Mouse (Mus musculus) heart, embryonic 14.5 days (tissue): Measurements from ENCODE around the gene Irs2. TPM values are rescaled to one million over a fixed set of nuclear protein-coding genes. Genes with fewer than 3 reads are reported as not detected.

Experiments used
- ATAC-seq: fragments of 200-750 bp; cut with Nextera tagmentation; 2 replicates; pipeline ENCODE4 v1.8.0; 2017; ENCODE audit warnings: low read depth, moderate TSS enrichment; ENCODE audit not compliant: insufficient number of reproducible peaks, insufficient read depth, low FRiP score
- H3K27ac ChIP-seq, 2 experiments: fragments of 200-500 bp in 1 of 2; fragments of 300-500 bp in 1 of 2; sonication (generic) in 1 of 2; replicated peaks in 1 of 2; 2 replicates each; pipeline ENCODE4 v1.5.1; 2012 to 2014; ENCODE audit warnings: low read depth in 2 of 2, low read length in 2 of 2, control low read depth in 1 of 2, mild to moderate bottlenecking in 1 of 2, mixed read lengths in 1 of 2; ENCODE audit not compliant: control insufficient read depth in 1 of 2, insufficient read depth in 1 of 2
- H3K27me3 ChIP-seq: fragments of 300-500 bp; sonication (generic); 2 replicates; pipeline ENCODE4 v1.6.1; 2014; ENCODE audit warnings: mild to moderate bottlenecking, low read length, control low read depth; ENCODE audit not compliant: control insufficient read depth, insufficient read depth
- H3K36me3 ChIP-seq: fragments of 300-500 bp; sonication (generic); 2 replicates; pipeline ENCODE4 v1.6.1; 2014; ENCODE audit warnings: mild to moderate bottlenecking, control low read depth, low read length, mixed read lengths; ENCODE audit not compliant: control insufficient read depth, insufficient read depth
- H3K4me1 ChIP-seq, 2 experiments: fragments of 200-500 bp in 1 of 2; fragments of 300-500 bp in 1 of 2; sonication (generic) in 1 of 2; 2 replicates each; pipeline ENCODE4 v1.6.1; 2012 to 2014; ENCODE audit warnings: low read length in 2 of 2, control low read depth in 1 of 2, mixed read lengths in 1 of 2; ENCODE audit not compliant: control insufficient read depth in 2 of 2, insufficient read depth in 2 of 2
- H3K4me2 ChIP-seq: fragments of 300-500 bp; sonication (generic); 2 replicates; pipeline ENCODE4 v1.6.1; 2014; ENCODE audit warnings: mild to moderate bottlenecking, low read length
- H3K4me3 ChIP-seq, 2 experiments: fragments of 200-500 bp in 1 of 2; fragments of 300-500 bp in 1 of 2; sonication (generic) in 1 of 2; 2 replicates each; pipeline ENCODE4 v1.5.1; 2012 to 2014; ENCODE audit warnings: low read length in 2 of 2, mild to moderate bottlenecking in 2 of 2, control low read depth in 1 of 2, low read depth in 1 of 2, moderate library complexity in 1 of 2; ENCODE audit not compliant: control insufficient read depth in 1 of 2, insufficient read depth in 1 of 2
- H3K9ac ChIP-seq: fragments of 300-500 bp; sonication (generic); 2 replicates; pipeline ENCODE4 v1.6.1; 2014; ENCODE audit warnings: mild to moderate bottlenecking, low read length
- H3K9me3 ChIP-seq: fragments of 300-500 bp; sonication (generic); 2 replicates; pipeline ENCODE4 v1.6.1; 2016; ENCODE audit warnings: low read length, control low read depth; ENCODE audit not compliant: control insufficient read depth
- WGBS: fragments of 180-500 bp; shearing (Covaris S2); extraction: QIAGEN DNeasy Blood & Tissue Kit; methylation state at CpG from one replicate; pipeline ENCODE4 v1.1.7; 2014; 5-methylcytosine and 5-hydroxymethylcytosine counted together
- polyA plus RNA-seq: library from polyadenylated mRNA; unstranded; fragments of >200 nt; fragmentation: Nextera tagmentation; extraction: Ambion mirVana; gene quantifications from 2 replicates; pipeline ENCODE4 v1.2.1, GENCODE M21; 2014

Irs2 gene
- polyA plus RNA-seq, 1 experiment from 2014 or later: 4.5 TPM

DNA sequence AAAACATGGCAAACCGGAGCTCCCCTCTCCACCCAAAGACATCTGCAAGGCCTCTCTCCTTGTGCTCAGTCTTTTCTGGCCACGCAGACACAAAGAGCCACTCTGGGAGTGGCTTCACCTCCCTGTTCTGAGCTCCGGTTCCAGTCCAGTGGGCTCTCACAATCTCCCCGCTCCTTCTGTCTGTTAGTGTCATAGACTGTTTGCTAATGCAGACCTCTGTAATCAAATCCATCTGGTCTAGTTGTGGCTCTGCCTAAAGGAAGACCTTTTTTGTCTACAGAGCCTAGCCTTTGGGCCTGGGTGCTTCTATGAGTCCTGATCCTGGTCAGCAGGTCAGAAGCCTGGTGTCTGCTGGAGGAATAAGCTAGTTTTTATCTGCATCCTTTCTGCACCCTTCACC, 56.7 kb downstream of the Irs2 start:
- Histone ChIP-seq H3K36me3 (no peaks in the 10 kb centered on the region), H3K4me2 (no peak overlapping the region), H3K4me3 (no peak overlapping the region), H3K9ac (no peak overlapping the region), H3K9me3 (no peaks in the 10 kb centered on the region), H3K27ac (no peak overlapping the region), H3K4me1 (peaks cover 24 to 39% of the 10 kb centered on the region in 2 experiments), H3K27me3 (peaks cover 7% of the 10 kb centered on the region; the same call in 1 of the 2 replicates)
- 85% methylated on average over 4 of the region's 4 CpGs for WGBS
- ATAC-seq: no peak

DNA sequence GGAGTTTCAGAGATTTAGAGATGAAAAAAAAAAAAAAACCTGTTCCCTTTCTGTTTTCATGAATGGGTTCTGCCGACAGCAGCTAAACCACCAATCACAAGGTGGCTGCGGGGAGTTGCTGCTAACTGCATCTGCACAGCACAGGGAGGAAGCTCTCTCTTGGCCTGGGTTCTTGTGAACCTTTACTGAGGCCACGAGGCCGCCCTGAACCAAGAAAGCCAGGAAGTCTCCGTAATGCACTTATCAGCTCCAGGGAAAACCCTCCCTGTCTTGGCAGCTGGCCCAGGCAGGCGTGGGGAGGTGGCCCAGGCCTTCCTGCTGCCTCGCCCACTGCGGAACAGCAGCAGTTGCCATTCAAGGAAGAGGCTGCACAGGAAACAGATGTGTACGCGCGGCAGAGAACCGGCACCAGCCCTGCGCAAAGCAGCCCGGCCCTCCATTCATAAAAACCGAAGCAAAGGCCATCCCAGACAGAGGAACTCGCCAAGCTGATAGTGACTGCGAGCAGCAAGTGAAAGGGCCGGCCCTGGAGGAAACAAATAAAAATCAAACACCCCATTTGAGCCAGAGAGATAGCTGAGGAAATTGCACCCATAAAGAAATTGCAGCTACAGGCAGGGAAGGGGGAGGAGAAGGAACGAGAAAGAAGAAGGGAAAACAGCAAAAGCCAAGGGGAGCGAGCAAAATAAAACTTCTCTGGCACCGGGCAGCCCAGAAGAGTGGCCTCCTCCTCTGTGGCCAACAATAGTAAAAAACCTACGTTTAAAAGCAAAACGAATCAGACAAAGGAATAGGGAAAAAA, 62.1 kb downstream of the Irs2 start:
- Histone ChIP-seq H3K27me3 (peaks cover 6% of the 10 kb centered on the region), H3K4me3 (peak overlapping the region; percentile 18 to 20; a peak in 3 of 4 replicates), H3K4me1 (peaks cover 28 to 34% of the 10 kb centered on the region in 2 experiments), H3K27ac (peak overlapping the region; percentile 57 to 65), H3K9me3 (no peaks in the 10 kb centered on the region), H3K9ac (peak overlapping the region; percentile 59), H3K36me3 (no peaks in the 10 kb centered on the region), H3K4me2 (peak overlapping the region; percentile 63)
- ATAC-seq: peak; percentile 91
- 5% methylated on average over 23 of the region's 23 CpGs for WGBS

DNA sequence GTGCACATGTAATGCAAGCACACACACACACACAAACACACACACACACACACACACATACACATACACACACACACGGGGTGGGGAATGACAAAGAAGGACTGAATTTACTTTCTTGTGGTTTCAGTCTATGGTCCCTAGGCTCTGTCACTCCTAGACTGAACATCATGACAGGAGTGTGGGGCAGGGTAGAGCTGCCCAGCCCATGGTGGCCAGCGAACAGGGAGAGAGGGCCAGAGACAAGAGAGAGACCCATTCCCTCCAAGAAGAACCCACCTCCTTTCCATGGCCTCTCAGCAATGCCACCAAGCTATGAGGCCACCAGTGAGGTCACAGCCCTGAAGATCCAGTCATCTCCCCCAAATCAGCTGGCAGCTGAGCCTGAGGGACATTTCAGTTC, 62.8 kb downstream of the Irs2 start:
- no peaks in the 10 kb centered on the region for H3K9me3 ChIP-seq
- no peak for ATAC-seq
- H3K27ac ChIP-seq: peak overlapping the region; percentile 57 to 65; a peak in 3 of 4 replicates
- peaks cover 7% of the 10 kb centered on the region; the same call in 1 of the 2 replicates for H3K27me3 ChIP-seq
- no peak overlapping the region for H3K4me2 ChIP-seq
- H3K4me1 ChIP-seq: peaks cover 28 to 34% of the 10 kb centered on the region in 2 experiments
- H3K4me3 ChIP-seq: no peak overlapping the region
- no peaks in the 10 kb centered on the region for H3K36me3 ChIP-seq
- no peak overlapping the region for H3K9ac ChIP-seq
- WGBS: 55% methylated on average over 2 of the region's 2 CpGs

DNA sequence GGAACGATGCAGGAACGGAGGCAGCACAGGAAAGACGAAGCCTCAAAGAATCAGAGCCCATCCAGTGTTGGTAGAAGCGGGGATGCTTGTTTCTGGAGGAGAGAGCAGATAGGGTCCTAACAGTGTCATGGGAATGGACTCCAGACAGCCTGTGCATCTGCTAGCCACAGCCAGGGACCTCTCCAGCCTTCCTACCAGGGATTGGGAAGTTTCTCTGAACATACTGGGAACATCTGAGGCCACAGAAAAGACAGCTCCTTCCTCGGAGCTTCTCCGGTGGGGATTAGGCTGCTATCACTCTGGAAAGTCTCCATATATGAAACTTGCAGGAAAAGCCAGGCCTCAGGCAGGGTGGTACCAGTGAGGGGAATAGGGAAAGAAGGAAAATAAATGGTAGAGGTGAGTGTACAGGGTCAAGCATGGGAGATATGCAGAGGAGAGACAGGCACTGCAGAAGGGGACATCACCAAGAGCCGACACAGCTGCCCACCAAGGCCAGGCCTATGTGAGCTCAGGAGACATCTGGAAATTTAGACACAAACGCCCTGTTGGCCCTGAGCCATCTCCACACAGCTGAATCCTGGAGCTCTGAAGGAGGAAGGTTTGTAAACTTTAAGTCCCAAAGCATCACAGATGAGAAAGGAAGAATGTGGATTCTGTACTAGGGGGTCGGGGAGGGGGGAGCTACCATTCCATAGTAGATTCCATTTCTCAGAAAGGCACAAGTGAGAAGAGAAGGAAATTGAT, 64.8 kb downstream of the Irs2 start:
- H3K36me3 ChIP-seq: no peaks in the 10 kb centered on the region
- H3K9ac ChIP-seq: no peak overlapping the region
- H3K27ac ChIP-seq: no peak overlapping the region
- no peaks in the 10 kb centered on the region for H3K9me3 ChIP-seq
- H3K4me1 ChIP-seq: peaks cover 24 to 25% of the 10 kb centered on the region in 2 experiments
- H3K27me3 ChIP-seq: peaks cover 15% of the 10 kb centered on the region
- no peak for ATAC-seq
- 67% methylated on average over 9 of the region's 9 CpGs for WGBS
- no peak overlapping the region for H3K4me2 ChIP-seq
- H3K4me3 ChIP-seq: no peak overlapping the region

DNA sequence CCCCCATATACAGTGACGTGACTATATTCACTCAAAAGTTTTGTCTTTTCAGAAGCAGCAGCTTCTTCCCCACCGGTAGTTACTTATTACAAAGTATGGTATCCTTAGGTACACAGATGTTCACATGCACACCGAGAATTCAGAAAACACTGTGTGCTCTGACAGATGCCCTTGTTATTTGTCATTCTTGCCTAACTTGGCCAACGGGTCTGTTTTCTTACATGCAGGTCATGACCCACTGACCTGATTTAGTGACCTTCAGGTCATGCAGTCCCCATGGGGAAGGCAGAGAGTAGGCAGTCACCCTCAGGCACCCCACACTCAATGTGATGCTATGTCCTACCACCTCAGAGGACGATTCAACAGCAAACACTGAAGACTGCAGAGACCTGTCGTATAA, 68.4 kb downstream of the Irs2 start:
- 76% methylated on average over 6 of the region's 6 CpGs for WGBS
- peaks cover 22% of the 10 kb centered on the region for H3K27me3 ChIP-seq
- H3K4me2 ChIP-seq: no peak overlapping the region
- no peaks in the 10 kb centered on the region for H3K36me3 ChIP-seq
- no peak for ATAC-seq
- H3K9ac ChIP-seq: no peak overlapping the region
- no peaks in the 10 kb centered on the region for H3K9me3 ChIP-seq
- no peak overlapping the region for H3K4me3 ChIP-seq
- H3K27ac ChIP-seq: no peak overlapping the region
- H3K4me1 ChIP-seq: peaks cover 6 to 10% of the 10 kb centered on the region in 2 experiments

DNA sequence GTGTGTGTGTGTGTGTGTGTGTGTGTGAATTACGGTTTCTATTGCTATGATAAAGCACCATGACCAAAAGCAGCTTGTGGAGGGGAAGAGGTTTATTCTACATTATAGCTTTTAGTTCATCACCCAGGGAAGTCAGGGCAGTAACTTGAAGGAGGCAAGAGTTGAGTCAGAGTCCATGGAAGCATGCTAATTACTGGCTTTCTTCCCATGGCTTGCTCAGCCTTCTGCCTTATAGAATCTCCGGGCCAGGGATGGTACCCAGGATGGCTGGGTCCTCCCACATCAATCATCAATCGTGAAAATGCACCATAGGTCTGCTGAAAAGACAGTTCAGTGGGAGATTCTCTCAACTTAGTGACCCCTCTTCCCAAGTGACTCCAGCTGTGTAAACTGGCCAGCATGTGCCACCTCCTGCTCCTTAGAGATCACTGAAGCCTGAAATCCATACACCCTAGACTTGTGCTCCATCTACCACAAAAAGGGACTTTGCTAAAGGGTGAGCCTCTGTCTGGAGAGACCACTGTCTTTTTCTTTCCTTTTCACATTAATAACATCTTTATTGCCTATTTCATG, 69.0 kb downstream of the Irs2 start:
- Histone ChIP-seq H3K27ac (no peak overlapping the region), H3K36me3 (no peaks in the 10 kb centered on the region), H3K4me2 (no peak overlapping the region), H3K4me3 (no peak overlapping the region), H3K4me1 (peaks cover 6 to 10% of the 10 kb centered on the region in 2 experiments), H3K27me3 (peaks cover 22% of the 10 kb centered on the region), H3K9me3 (no peaks in the 10 kb centered on the region), H3K9ac (no peak overlapping the region)
- ATAC-seq: no peak
- 77% methylated on average over 3 of the region's 3 CpGs for WGBS

DNA sequence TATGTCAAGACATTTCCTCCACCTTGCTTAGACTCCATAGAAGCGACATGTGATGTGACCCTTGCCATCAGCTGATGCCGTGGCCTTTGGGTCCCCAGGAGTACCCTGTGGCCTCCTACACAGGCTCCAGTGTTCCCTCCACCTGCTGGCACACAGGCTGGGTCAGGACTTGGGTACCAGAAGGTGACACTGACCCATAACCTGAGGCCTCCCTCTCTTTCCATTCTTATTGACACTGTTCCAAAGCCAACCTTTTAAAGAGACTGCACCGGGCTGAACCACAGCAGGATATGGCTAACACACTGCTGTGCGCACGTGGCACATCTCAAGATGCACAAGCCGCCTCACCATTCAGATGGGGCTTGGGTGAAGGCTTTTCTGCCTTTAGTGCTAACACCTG, 70.0 kb downstream of the Irs2 start:
- no peak for ATAC-seq
- H3K27me3 ChIP-seq: peaks cover 22% of the 10 kb centered on the region
- no peaks in the 10 kb centered on the region for H3K36me3 ChIP-seq
- H3K9ac ChIP-seq: no peak overlapping the region
- no peaks in the 10 kb centered on the region for H3K9me3 ChIP-seq
- H3K4me1 ChIP-seq: peaks cover 4 to 8% of the 10 kb centered on the region in 2 experiments
- no peak overlapping the region for H3K27ac ChIP-seq
- no peak overlapping the region for H3K4me2 ChIP-seq
- H3K4me3 ChIP-seq: no peak overlapping the region
- 89% methylated on average over 6 of the region's 6 CpGs for WGBS
